Mouse (Mus musculus) kidney, postnatal 10 days (tissue): ENCODE measurements around the gene Mzf1.

Source experiments
- DNase-seq: peaks from one replicate; pipeline ENCODE4 v3.0.0; 2021; ENCODE audit warnings: mixed read lengths

The Mzf1 gene

DNA sequence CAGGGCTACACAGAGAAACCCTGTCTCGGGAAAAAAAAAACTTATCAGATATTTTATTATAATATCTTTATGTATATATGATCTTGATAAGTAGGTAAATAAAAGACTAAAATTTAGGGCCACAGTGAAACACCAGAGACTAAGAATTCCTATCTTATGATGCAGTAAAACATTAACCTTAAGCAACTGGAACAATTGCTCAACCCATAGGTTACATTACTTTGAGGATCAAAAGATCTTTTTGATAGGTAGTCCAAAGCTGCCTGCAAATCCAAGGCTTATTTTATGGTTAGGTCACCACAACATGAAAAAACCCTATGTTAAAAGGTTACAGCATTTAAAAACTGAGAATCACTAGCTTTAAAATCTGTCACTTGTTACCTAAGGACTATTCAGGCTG, 53.0 kb downstream of the Mzf1 start:
- DNase-seq = no peak

DNA sequence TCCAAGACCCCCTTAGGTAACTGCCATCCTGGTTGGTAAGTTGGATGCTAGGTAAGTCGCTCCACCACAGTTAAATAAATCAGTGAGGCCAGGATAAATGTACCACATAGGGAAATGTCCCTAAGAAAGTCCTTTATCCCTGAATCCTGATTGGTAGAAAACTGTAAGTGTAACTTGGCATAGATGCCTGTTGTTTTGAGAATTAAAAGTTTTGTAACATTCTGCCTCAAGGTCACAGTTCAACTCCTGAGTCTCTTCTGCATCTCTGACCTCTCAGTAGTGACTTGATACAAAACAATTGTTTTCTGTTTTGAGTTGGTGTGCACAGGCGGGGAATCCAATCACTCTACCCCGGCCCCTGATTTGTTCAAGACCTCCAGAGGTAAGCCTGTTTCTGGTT, 55.7 kb downstream of the Mzf1 start, which contains the start of gene Trim28:
TSS of gene Trim28 (plus strand) at position 264 of the 400 bp plus-strand sequence.
- no peak for DNase-seq

DNA sequence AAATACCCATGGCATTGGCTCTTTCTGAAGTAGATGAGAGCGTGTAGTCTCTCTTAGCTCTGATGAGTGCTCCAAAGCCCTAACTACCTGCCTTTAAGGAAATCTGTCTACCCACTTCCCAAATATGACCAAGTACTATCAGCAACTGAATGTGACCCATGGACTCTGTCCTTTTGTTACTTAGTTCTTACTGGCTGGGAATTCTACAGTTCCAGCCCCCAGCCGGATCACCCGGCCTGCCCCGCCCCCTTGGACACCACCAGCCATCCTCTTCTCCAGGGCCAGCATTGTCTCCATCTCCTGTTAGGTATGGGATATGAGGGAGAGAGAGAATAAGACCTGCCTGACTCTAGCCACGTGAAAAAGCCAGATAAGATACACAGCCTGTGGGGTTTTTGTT, 56.5 kb downstream of the Mzf1 start, which contains the start of gene Slc27a5:
TSS of gene Slc27a5 (minus strand) at position 140 of the 400 bp plus-strand sequence.
- DNase-seq = no peak

DNA sequence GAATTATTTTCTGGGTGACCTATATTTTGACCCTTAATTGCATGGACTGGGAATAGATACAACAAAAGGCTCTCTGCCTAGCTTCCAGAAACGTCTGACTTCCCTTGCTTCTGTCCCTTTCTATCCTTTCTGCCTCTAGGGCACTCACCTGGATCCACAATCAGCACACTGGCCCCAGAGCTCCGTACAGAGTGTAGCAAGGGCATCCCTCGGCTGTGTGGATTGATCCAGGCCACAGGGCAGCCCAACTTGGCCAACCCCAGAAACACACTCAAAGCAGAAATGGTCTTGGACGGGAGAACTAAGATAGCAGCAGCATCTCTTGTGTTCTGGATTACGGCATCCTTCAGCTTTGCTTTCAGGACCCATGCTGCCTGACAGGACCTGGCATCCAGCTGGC, 57.3 kb downstream of the Mzf1 start:
- no peak for DNase-seq

DNA sequence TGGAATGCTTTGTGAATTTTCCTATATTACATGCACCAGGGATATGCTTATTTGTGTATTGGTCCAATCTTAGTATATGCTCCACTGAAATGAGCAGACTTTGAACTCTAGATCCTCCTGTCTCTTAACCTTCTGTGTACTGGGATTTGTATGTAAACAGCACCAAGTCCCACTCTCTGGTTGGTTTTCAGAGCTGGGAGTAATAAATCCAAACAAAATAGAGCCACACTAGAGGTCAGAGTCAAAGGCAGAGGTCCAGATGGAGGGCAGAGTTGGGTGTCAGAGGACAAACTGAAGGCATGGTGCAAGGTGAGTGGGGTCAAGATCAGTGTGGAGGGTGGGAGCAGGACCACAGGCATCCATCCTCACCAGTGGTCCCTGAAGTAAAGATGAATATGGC, 58.7 kb downstream of the Mzf1 start:
- DNase-seq = no peak

DNA sequence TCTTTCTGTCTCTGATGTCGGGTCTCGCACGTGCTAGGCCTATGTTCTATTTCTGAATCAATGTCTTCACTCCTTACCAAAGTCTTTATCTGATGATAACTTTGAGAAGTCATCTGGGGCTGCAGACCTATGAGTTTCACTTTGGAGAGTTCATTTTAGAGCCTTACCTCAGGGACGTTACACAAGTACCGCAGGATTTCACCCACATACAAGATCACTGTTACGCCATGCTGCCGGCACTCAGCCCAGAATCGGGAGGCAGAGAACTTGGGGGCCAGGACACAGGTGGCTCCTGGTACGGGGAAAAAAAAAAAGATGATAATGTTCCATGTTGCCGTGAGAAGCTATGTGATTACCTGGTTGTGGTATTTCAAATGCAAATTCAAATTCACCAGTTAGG, 61.4 kb downstream of the Mzf1 start:
- no peak for DNase-seq
